Mouse (Mus musculus) liver, embryonic 11.5 days (tissue): ENCODE measurements at regions not wholly inside any gene's neighbourhood (a gene's known extent, or its start where the extent isn't known, plus 50 kb on each side); places are given as distances from the start of the nearest gene placed in this dataset.

Source experiments
- ATAC-seq: fragments of 200-750 bp; cut with Nextera tagmentation; replicated peaks from 2 replicates; pipeline ENCODE4 v1.8.0; 2017; ENCODE audit warnings: moderate number of reproducible peaks, mild to moderate bottlenecking, moderate TSS enrichment, moderate library complexity; ENCODE audit not compliant: low FRiP score
- DNase-seq: peaks from one replicate; pipeline ENCODE4 v3.0.0-alpha.2; 2017; ENCODE audit warnings: low spot score
- H3K27ac ChIP-seq: fragments of 300-500 bp; sonication (generic); 2 replicates; pipeline ENCODE4 v1.5.1; 2014; ENCODE audit warnings: mild to moderate bottlenecking, low read depth, low read length, control low read depth
- H3K27me3 ChIP-seq: fragments of 300-500 bp; sonication (generic); replicated peaks from 2 replicates; pipeline ENCODE4 v1.6.1; 2014; ENCODE audit warnings: low read length, mixed read lengths; ENCODE audit not compliant: control insufficient read depth, insufficient read depth
- H3K36me3 ChIP-seq: fragments of 300-500 bp; sonication (generic); 2 replicates; pipeline ENCODE4 v1.6.1; 2014; ENCODE audit warnings: mild to moderate bottlenecking, low read length, moderate library complexity, mixed read lengths; ENCODE audit not compliant: control insufficient read depth, insufficient read depth
- H3K4me1 ChIP-seq: fragments of 300-500 bp; sonication (generic); replicated peaks from 2 replicates; pipeline ENCODE4 v1.6.1; 2014; ENCODE audit warnings: low read length, mixed read lengths; ENCODE audit not compliant: control insufficient read depth, insufficient read depth
- H3K4me2 ChIP-seq: fragments of 300-500 bp; sonication (generic); 2 replicates; pipeline ENCODE4 v1.6.1; 2014; ENCODE audit warnings: mild to moderate bottlenecking, control low read depth, moderate library complexity
- H3K4me3 ChIP-seq: fragments of 300-500 bp; sonication (generic); 2 replicates; pipeline ENCODE4 v1.5.1; 2014; ENCODE audit warnings: low read depth, low read length, control low read depth
- H3K9ac ChIP-seq: fragments of 300-500 bp; sonication (generic); 2 replicates; pipeline ENCODE4 v1.6.1; 2014; ENCODE audit warnings: low read depth, low read length, control low read depth
- H3K9me3 ChIP-seq: fragments of 300-500 bp; sonication (generic); 2 replicates; pipeline ENCODE4 v1.6.1; 2016; ENCODE audit warnings: low read length, inconsistent platforms, mixed read lengths; ENCODE audit not compliant: control insufficient read depth
- WGBS: fragments of 180-500 bp; shearing (Covaris S2); extraction: QIAGEN DNeasy Blood & Tissue Kit; methylation state at CpG from one replicate; pipeline ENCODE4 v1.1.7; 2014; 5-methylcytosine and 5-hydroxymethylcytosine counted together

DNA sequence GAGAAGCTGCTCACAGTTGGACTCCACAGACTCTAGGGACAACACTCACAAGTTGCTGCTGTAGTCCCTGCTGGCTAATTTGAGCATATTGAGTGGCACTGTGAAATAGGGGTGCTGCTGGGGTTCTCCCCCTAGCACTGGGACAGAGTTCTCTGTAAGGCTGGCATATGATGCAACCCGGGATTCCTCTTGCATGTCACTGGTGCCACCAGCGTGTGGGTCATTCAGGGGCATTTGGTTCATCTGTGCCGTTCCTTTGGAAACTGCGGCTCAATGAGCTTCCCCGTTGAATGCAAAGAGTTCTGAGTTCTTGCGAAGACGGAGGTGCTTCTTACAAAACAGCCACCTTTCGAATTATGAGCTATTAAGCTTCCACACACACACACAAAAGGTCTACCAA lies 486.6 kb upstream of the Gm19410 start:
- no peak overlapping the region for H3K27ac ChIP-seq
- DNase-seq (no peak), ATAC-seq (no peak)
- H3K36me3 ChIP-seq = no peaks in the 10 kb centered on the region
- H3K9ac ChIP-seq = no peak overlapping the region
- no peak overlapping the region for H3K4me2 ChIP-seq
- 86% methylated on average over 8 of the region's 8 CpGs for WGBS
- no peak overlapping the region for H3K4me3 ChIP-seq
- no peaks in the 10 kb centered on the region for H3K27me3 ChIP-seq
- no peaks in the 10 kb centered on the region for H3K4me1 ChIP-seq
- no peaks in the 10 kb centered on the region for H3K9me3 ChIP-seq

DNA sequence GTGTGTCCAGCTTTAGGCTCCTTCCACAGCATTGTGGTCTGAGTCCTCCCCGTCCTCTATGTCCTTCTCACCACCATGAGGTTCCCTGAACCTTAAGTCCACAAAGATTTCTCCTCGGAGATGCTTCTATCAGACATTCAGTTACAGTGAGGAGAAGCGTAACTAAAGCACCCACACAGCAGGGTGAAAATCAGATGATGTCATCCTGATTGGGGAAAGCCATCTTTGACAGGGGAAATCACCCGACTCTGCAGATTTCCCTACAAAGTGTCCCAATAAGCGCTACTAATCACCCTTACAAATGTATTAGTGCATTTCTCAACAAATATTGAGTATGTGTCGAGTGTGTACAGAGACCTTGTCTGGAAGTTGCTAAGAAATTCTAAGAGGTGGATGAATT lies 484.8 kb upstream of the Gm19410 start:
- 79% methylated on average over 6 of the region's 6 CpGs for WGBS
- no peak overlapping the region for H3K4me2 ChIP-seq

DNA sequence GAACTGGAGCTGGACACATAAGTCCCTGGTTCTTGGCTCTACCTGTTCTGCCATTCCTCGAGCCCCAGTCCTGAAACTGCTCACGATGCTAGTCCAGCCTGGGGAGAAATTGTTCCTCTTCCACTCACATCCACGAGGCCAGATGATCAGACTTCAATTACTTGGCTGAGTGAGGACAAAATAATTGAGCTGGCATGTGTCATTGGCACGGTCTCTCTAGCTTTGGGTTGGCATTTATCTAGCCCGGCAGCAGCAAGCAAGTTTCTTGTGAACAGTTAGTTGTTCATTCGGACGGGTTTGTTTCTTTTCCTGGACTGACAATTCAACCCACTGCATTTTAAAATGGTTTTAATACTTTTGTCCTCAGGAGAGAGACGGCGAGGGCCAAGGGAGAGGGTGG lies 482.2 kb upstream of the Gm19410 start:
- Histone ChIP-seq H3K4me1 (no peaks in the 10 kb centered on the region), H3K36me3 (no peaks in the 10 kb centered on the region), H3K9me3 (no peaks in the 10 kb centered on the region), H3K4me3 (no peak overlapping the region), H3K27me3 (no peaks in the 10 kb centered on the region), H3K4me2 (no peak overlapping the region), H3K9ac (no peak overlapping the region), H3K27ac (no peak overlapping the region)
- WGBS = 88% methylated on average over 9 of the region's 9 CpGs
- DNase-seq (no peak), ATAC-seq (no peak)

More for the DNA sequence above, 484.8 kb upstream of the Gm19410 start:
- Histone ChIP-seq H3K27me3 (no peaks in the 10 kb centered on the region), H3K4me3 (no peak overlapping the region), H3K9ac (no peak overlapping the region), H3K9me3 (no peaks in the 10 kb centered on the region), H3K4me1 (no peaks in the 10 kb centered on the region), H3K27ac (no peak overlapping the region), H3K36me3 (no peaks in the 10 kb centered on the region)
- no peak for ATAC-seq
- no peak for DNase-seq

- Histone ChIP-seq H3K4me3 (no peak overlapping the region), H3K27ac (no peak overlapping the region), H3K27me3 (no peaks in the 10 kb centered on the region), H3K4me2 (no peak overlapping the region), H3K4me1 (no peaks in the 10 kb centered on the region; the same call in 1 of the 2 replicates), H3K36me3 (no peaks in the 10 kb centered on the region), H3K9ac (no peak overlapping the region), H3K9me3 (peaks cover 2% of the 10 kb centered on the region)
- DNase-seq (no peak), ATAC-seq (no peak)
- 72% methylated on average over 5 of the region's 5 CpGs for WGBS
Measured at GRCm38 (mm10) chr8:35289018-35289417, 476.6 kb upstream of the Gm19410 start.

DNA sequence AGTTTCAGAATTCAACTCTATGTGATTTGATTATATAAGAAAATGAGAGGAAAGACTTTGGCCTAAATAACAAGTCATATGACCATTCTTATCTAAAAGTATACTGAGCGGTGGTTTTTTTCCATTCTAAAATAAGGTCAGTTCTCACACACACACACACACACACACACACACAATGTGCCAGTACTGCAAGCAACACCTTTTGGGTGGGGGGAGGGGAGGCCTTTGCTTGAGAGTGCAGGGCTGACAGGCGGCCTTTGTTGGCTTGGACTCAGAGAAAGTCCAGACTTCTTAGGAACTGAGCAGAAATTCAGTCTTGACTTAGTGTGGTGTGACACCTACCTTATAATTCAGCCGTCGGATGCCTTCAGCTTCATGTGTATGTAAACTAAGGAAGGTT lies 475.6 kb upstream of the Gm19410 start:
- H3K4me3 ChIP-seq = no peak overlapping the region
- no peaks in the 10 kb centered on the region for H3K27me3 ChIP-seq
- peaks cover 2% of the 10 kb centered on the region for H3K9me3 ChIP-seq
- H3K36me3 ChIP-seq = no peaks in the 10 kb centered on the region
- no peak for DNase-seq
- WGBS = 80% methylated on average over 4 of the region's 4 CpGs
- H3K27ac ChIP-seq = no peak overlapping the region
- H3K9ac ChIP-seq = no peak overlapping the region
- no peak overlapping the region for H3K4me2 ChIP-seq
- ATAC-seq = no peak
- no peaks in the 10 kb centered on the region; the same call in 1 of the 2 replicates for H3K4me1 ChIP-seq

DNA sequence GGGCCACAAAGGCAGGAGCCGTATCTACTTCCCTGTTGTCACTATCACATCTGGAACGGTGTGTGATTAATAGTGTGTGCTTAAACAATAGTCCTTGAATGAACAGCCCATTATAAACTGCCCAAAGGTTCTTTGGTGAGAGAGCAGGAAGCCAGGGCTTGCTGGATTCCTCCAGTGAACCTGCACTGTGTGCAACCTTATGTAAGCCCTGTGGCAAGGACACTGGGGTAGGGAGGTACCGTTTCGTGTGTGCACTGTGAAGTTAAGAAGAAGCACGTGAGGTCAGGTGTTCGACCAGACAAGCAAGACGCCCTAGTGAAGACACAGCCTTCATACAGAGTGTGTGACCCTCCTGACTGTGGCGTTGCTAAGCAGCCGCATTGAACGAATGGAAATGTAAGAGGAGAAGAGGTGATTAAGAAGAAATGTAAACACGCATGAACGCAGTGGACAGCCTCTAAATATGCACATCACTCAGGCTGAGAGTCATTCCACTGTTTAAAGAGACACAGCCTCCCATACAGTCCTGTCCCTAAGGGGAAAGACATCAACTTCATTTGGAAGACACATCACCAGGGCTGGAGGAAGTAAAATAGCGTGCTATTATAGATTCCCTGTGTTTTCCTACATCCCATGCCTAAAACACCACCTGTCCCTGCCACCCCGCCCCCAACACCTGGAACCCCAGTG lies 472.0 kb upstream of the Gm19410 start:
- no peak for ATAC-seq
- no peak overlapping the region for H3K27ac ChIP-seq
- no peaks in the 10 kb centered on the region for H3K27me3 ChIP-seq
- peaks cover 2% of the 10 kb centered on the region for H3K9me3 ChIP-seq
- no peak overlapping the region for H3K9ac ChIP-seq
- DNase-seq = no peak
- H3K4me1 ChIP-seq = no peaks in the 10 kb centered on the region; the same call in 1 of the 2 replicates
- no peak overlapping the region for H3K4me3 ChIP-seq
- H3K36me3 ChIP-seq = no peaks in the 10 kb centered on the region
- no peak overlapping the region for H3K4me2 ChIP-seq
- 70% methylated on average over 14 of the region's 14 CpGs for WGBS

DNA sequence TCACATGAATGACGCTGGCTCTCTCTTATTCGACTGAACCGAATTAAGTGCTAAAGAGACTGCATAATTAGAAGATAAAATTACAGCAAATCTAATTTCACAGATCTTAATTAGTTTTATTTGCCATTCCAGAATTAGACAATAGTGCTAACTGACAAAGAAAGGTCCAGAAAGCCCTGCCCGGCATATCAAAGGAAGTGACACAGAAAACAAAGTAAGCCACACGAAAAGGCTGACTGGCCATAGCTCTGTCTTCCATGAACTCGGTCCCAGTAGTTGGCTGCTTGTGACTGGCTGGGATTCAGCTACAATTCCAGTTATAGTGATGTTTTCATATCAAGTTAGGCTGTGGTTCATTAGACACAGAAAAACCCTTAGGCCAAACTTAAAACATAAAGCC lies 468.7 kb upstream of the Gm19410 start:
- no peak for DNase-seq
- Histone ChIP-seq H3K9ac (no peak overlapping the region), H3K27ac (no peak overlapping the region), H3K36me3 (no peaks in the 10 kb centered on the region), H3K4me1 (no peaks in the 10 kb centered on the region; the same call in 1 of the 2 replicates), H3K27me3 (no peaks in the 10 kb centered on the region), H3K4me2 (no peak overlapping the region), H3K4me3 (no peak overlapping the region), H3K9me3 (peaks cover 2% of the 10 kb centered on the region)
- ATAC-seq = no peak
- WGBS = 84% methylated on average over 6 of the region's 6 CpGs

DNA sequence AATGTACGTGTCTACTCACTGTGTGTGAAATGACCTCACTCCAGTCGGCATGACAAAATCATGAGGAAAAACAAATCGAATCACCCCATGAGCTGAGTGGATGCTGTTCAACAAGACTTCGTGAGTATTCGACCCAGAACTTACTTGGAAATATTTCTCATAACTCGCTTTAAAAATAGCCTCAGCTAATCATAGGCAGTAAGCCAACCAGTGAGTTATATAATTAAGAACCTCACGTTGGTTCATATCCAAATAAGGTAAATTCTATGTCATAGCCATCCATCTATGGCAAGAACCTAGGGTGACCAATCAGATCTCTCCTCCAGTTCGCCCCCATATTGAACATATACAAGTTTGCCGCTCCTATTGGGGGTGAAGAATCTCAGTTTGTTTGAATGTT lies 466.5 kb upstream of the Gm19410 start:
- H3K36me3 ChIP-seq = no peaks in the 10 kb centered on the region
- 85% methylated on average over 9 of the region's 9 CpGs for WGBS

GRCm38 (mm10) chr8:35300359-35300758 lies 465.2 kb upstream of the Gm19410 start:
- DNase-seq = no peak
- no peak for ATAC-seq
- H3K4me2 ChIP-seq = no peak overlapping the region
- H3K27me3 ChIP-seq = no peaks in the 10 kb centered on the region
- H3K27ac ChIP-seq = no peak overlapping the region
- H3K9me3 ChIP-seq = no peaks in the 10 kb centered on the region
- 68% methylated on average over 3 of the region's 3 CpGs for WGBS
- H3K4me3 ChIP-seq = no peak overlapping the region
- no peaks in the 10 kb centered on the region for H3K4me1 ChIP-seq
- H3K9ac ChIP-seq = no peak overlapping the region
- H3K36me3 ChIP-seq = no peaks in the 10 kb centered on the region

More for the DNA sequence above, 466.5 kb upstream of the Gm19410 start:
- Histone ChIP-seq H3K4me1 (no peaks in the 10 kb centered on the region), H3K4me3 (no peak overlapping the region), H3K27me3 (no peaks in the 10 kb centered on the region), H3K9me3 (no peaks in the 10 kb centered on the region), H3K9ac (no peak overlapping the region), H3K27ac (no peak overlapping the region), H3K4me2 (no peak overlapping the region)
- ATAC-seq (no peak), DNase-seq (no peak)
